Mouse (Mus musculus) hindlimb bud, embryonic 11.5 days (tissue): ENCODE measurements around the gene Prkca.

Source experiments
- DNase-seq: peaks from one replicate; pipeline ENCODE4 v3.0.0-alpha.2; 2012; ENCODE audit warnings: low read depth, low spot score; ENCODE audit errors: extremely low spot score

Gene Prkca

GRCm38 (mm10) chr11:108072606-108073243, 271.0 kb downstream of the Prkca start:
- DNase-seq = no peak

GRCm38 (mm10) chr11:108071230-108071629, 272.5 kb downstream of the Prkca start:
- no peak for DNase-seq

- no peak for DNase-seq
Observed at GRCm38 (mm10) chr11:108070038-108070437, 273.7 kb downstream of the Prkca start.

DNA sequence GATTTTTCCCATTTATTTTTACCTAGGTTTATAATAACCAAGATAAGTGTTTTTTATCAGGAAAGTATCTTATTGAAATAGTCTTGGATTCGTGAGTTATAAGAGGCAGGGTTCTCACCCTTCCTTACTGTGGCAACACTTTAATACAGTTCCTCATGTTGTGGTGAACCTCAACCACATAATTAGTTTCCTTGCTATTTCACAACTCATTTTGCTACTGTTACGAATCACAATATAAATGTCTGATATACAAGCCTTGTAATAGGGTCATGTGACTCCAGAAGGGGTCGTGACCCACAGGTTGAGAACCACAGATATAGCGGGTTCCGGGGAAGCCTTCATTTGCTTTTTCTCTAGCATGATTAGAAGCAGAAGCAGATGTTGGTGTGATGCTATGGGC, 275.3 kb downstream of the Prkca start:
- no peak for DNase-seq

DNA sequence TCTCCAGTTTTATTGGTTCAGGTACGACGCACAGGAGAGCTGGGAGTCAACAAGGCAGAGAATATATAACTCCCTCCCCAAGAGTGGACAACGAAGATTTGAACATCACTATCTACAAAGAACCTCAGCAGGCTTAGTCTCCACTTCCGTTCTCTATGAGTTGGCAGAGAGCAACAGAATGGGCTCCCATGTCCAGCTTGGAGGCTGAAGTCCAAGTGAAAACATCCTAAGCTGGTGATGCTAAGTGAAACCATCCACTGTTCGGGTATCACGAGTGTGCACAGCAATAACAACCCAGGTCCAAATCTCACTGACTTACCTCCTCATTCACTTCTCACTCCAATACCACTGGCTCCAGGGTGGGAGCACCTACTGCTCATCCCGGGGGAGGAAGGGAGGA, 276.6 kb downstream of the Prkca start:
- DNase-seq = no peak

DNA sequence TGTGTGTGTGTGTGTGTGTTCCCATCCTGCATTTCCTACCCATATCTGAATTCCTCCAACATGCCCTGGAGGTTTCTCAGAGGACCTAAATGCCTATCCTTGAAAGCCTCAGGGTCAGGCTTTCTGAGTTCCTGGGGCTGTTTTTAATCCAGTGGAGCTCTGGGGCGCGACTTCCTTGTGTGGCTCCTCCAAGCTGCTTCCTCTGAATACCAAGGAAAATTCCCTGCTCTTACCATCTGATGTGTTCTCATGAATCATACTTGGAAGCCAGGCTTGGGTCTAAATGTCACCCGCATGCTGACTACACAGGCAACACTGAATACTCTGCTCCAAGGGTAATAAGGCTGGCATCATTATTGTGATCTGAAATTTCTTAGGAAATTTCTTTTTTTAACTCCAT, 279.3 kb downstream of the Prkca start:
- no peak for DNase-seq

DNA sequence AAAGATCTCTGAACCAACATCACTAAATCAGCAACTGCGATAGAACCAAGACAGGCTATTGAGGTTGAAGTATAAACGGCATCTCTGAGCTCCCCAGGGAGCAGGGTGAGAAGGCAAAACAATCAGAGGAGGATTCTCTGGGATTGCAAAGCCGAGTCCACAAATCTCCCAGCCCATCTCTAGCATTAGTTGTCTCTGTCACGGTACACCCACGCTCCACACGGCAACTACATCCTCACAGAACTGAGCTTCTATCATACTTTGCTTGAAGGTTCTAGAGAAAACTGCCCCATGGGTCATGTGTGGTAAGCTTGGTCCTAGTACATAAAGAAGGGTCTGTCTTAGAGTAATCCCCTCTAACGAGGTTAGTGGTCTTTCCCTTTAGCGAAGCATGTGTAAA, 280.6 kb downstream of the Prkca start:
- no peak for DNase-seq

GRCm38 (mm10) chr11:108061571-108062479, 281.9 kb downstream of the Prkca start:
- DNase-seq = no peak

DNA sequence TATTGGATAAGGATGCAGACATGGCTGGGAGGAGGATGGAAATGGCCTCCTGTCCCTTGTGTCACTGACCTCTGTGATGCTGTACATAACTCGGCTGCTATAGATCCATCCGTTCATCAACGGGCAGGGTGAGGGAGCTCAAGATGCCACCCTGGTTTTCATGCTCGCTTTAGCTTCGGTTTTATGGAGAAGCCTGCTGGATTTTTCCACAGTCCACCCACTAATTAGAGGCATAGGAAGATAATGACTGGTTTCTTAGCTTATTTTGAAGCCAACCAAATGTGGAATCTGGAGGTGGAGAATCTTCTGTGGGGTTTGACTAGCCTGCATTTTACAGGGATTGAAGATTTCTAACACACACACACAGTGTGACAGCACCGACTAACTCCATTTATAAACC, 286.6 kb downstream of the Prkca start:
- no peak for DNase-seq

DNA sequence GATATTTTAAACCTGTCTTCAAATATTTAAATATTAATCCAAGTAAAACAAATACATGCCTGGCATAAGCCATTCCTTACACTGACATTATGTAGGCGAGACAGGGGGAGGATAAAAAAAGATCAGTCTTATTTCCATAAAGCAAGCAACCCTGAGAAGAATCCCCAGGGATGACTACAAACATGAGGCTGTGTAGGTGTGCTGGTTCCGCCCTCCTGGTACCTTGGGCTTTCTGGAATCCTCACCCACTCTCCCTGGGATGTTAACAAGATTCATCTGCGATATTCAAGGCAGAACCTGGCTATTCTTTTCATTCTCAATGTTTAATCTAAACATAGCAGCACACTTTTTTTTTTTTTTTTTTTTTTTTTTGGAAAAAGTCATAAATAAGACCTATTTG, 289.1 kb downstream of the Prkca start:
- DNase-seq = no peak

- no peak for DNase-seq
Observed at GRCm38 (mm10) chr11:108053746-108054145, 290.0 kb downstream of the Prkca start.

- DNase-seq = no peak
Observed at GRCm38 (mm10) chr11:108041669-108042068, 302.1 kb downstream of the Prkca start.

GRCm38 (mm10) chr11:108040823-108041222, 302.9 kb downstream of the Prkca start:
- DNase-seq = no peak

DNA sequence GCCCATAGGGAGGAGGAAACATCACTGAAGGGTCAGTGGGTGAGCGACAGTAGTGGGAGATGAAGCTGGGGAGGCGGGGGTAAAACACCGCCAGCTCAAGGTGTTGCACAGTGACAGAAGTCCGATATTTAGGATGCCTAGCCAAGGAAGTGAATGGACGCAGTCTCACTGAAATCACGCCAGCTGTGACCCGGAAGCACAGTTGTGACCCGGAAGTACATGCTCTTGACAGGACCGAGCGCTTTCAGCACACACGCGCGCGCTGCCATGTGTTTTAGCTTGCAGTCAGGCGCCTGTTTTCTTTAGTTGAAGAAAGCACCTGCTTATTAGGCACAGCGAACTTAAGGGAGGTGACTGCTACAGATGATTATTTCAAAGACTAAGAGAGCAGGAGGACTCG, 304.0 kb downstream of the Prkca start:
- no peak for DNase-seq

- no peak for DNase-seq
Observed at GRCm38 (mm10) chr11:108038989-108039388, 304.7 kb downstream of the Prkca start.

DNA sequence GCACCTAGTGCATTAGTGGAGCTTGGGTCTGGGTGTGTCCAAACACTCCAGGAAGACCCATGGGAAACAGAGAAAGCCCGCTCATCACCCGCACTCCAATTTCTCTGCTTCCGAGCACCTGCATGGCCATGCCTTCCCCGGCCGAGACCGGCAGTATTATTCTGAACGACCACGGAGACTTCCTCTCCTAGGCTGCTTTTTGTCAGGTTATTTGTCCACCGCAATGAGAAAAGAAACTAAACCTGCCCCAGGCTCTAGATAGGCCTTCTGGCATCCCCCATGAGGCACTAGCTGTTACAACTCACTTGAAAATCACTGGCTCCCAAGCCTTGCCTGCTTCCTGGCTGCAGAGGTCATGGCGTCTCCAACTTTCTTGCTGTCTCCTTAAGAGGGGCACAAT, 307.4 kb downstream of the Prkca start:
- no peak for DNase-seq

DNA sequence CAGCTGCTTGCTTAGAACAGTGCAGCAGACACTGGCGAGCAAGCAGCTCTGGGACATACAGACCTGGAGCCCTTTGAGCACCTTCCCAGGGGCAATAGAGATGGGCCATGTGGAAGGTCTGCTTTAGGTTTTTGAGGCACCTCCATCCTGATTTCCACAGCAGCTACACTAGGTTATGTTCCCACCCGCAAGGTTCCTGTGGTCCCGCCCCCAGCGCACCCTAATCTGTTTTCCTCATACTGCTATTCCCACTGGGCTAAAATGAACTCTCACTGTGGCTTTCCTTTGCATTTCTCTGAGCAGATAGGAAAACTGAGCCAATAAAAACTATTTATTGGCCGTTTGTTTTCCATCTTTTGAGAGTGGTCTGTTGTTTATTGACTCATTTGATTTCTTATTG, 308.0 kb downstream of the Prkca start:
- DNase-seq = no peak

GRCm38 (mm10) chr11:108034376-108034775, 309.4 kb downstream of the Prkca start:
- no peak for DNase-seq

- DNase-seq = no peak
Observed at GRCm38 (mm10) chr11:108032568-108032967, 311.2 kb downstream of the Prkca start.

DNA sequence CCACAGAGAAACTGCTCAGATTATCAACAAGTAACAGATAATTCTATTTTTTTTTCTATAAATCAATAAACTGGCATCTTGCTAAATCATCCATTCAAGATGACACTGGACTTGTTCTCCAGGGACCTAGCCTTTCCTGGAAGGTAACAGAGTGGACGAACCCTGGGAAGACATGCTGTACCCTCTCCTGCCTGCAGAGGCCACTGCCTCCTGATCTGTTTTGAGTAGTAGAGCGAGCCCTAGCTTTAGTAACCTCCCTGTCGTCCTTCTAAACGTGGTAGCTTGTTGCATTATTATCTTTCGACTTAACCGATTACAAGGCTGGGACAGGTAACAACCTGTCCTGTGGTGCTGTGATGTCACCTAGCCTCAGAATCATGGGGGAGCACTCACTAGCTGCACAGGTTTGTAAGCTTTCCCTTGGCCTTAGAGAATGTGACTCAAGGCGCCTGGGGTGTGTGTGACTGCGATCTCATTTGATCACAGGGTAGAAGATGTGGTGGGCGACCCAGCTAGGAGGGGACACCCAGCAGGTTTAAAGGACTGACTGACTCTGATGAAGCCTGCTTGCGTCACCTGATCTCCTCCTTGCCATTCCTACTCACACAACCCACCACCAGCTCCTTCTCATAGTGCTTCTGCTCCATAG, 312.6 kb downstream of the Prkca start:
- DNase-seq = no peak

DNA sequence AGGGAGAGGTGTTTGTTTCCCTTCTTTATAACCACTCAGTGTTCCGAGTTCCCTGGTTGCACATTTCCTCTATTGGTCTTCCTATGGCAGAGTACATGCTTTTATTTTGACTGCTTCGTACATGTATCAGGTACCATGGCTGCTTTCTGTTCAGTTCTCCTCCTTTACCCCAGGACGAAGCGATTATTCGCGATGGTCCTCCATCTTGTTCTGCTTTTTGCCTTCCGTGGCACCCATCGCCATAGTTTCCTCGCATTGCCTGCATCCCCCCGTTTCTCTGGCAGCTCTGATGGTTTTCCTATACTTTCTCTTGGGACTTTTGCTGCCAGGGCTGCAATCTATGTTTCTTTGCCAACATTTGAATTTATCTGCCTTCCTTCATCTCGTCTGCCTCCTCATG, 314.4 kb downstream of the Prkca start:
- DNase-seq = no peak

- no peak for DNase-seq
Observed at GRCm38 (mm10) chr11:108028398-108028797, 315.3 kb downstream of the Prkca start.
